ENCODE assay signal across 8 mouse cellular contexts in the genomic region with DNA sequence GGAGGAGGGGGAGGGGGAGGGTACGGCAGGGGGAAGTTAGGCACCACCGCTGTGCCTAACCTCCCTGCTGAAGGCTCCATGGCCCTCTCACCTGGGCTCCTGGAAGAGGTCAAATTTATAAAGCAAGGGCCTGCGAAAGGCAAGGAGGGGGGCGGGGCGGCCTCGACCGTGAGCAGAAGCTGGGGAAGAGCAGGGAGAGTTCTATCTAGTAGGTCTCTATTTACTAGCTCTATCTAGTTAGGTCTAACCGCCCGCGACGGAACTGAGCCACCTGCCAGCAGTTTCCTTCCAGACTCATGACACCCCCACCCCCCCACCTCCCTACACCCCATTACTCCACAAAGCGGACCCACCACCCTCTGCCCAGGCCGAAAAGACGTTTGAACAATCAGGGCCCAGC. TPM values are rescaled to one million over a fixed set of nuclear protein-coding genes. Genes with fewer than 3 reads are reported as not detected.
DNase-seq lines count a peak whose midpoint lies in the region; ATAC-seq lines count a peak whose summit lies in the region.

No protein-coding gene starts in this region.

- H3K4me2 ChIP-seq in heart, embryonic 14.5 days (ENCODE audit: low read length), result peak overlapping the region; percentile 76
- H3K4me2 ChIP-seq in intestine, embryonic 15.5 days (replicated peaks), result peak overlapping the region; percentile 76
- peak overlapping the region; percentile 65 for H3K4me2 ChIP-seq in neural tube, embryonic 12.5 days (replicated peaks)

- no peaks in the 10 kb centered on the region for H3K27me3 ChIP-seq in heart, embryonic 14.5 days (ENCODE audit: control insufficient read depth, insufficient read depth, low read length)
- H3K27me3 ChIP-seq in intestine, embryonic 15.5 days (replicated peaks), result no peaks in the 10 kb centered on the region
- H3K27me3 ChIP-seq in neural tube, embryonic 12.5 days (replicated peaks), result peaks cover 12% of the 10 kb centered on the region; the same call in 1 of the 2 replicates

- H3K4me1 ChIP-seq in heart, embryonic 14.5 days (ENCODE audit: control insufficient read depth in 2 of 2, insufficient read depth in 2 of 2, low read length in 2 of 2), result peaks cover 31 to 40% of the 10 kb centered on the region in 2 experiments
- peaks cover 9% of the 10 kb centered on the region; the same call in 1 of the 2 replicates for H3K4me1 ChIP-seq in intestine, embryonic 15.5 days (replicated peaks)
- peaks cover 20% of the 10 kb centered on the region for H3K4me1 ChIP-seq in neural tube, embryonic 12.5 days

- H3K36me3 ChIP-seq in heart, embryonic 14.5 days (ENCODE audit: control insufficient read depth, insufficient read depth, low read length), result peaks cover 8% of the 10 kb centered on the region
- H3K36me3 ChIP-seq in intestine, embryonic 15.5 days, result no peaks in the 10 kb centered on the region
- no peaks in the 10 kb centered on the region for H3K36me3 ChIP-seq in neural tube, embryonic 12.5 days

- peak overlapping the region; percentile 59 to 74 for H3K4me3 ChIP-seq in heart, embryonic 14.5 days (ENCODE audit: control insufficient read depth in 1 of 2, insufficient read depth in 1 of 2, low read depth in 1 of 2, low read length in 2 of 2)
- peak overlapping the region; percentile 40 for H3K4me3 ChIP-seq in intestine, embryonic 15.5 days (replicated peaks)
- peak overlapping the region; percentile 22 for H3K4me3 ChIP-seq in neural tube, embryonic 12.5 days

- peak overlapping the region; percentile 82 for H3K9ac ChIP-seq in heart, embryonic 14.5 days (ENCODE audit: low read length)
- H3K9ac ChIP-seq in intestine, embryonic 15.5 days, result peak overlapping the region; percentile 48; the same call in 1 of the 2 replicates
- H3K9ac ChIP-seq in neural tube, embryonic 12.5 days, result no peak overlapping the region

- peak overlapping the region; percentile 84 to 89 for H3K27ac ChIP-seq in heart, embryonic 14.5 days (replicated peaks in 1 of 2; ENCODE audit: control insufficient read depth in 1 of 2, insufficient read depth in 1 of 2, low read depth in 2 of 2, low read length in 2 of 2)
- no peak overlapping the region for H3K27ac ChIP-seq in intestine, embryonic 15.5 days
- H3K27ac ChIP-seq in neural tube, embryonic 12.5 days, result no peak overlapping the region

- no peak for DNase-seq in heart, adult 8-10 months (ENCODE audit: low spot score)
- no peak for DNase-seq in urinary bladder, postnatal 14 days (ENCODE audit: low spot score)
- no peak for DNase-seq in spleen, postnatal 36 days (ENCODE audit: low spot score in 2 of 2)
- DNase-seq in layer of hippocampus, adult 9-10 months (ENCODE audit: low spot score), result no peak

- no peaks in the 10 kb centered on the region for H3K9me3 ChIP-seq in heart, embryonic 14.5 days (ENCODE audit: control insufficient read depth, low read length)
- no peaks in the 10 kb centered on the region for H3K9me3 ChIP-seq in intestine, embryonic 15.5 days
- no peaks in the 10 kb centered on the region for H3K9me3 ChIP-seq in neural tube, embryonic 12.5 days

- ATAC-seq in heart, embryonic 14.5 days (ENCODE audit: insufficient number of reproducible peaks, insufficient read depth, low FRiP score, low read depth), result no peak
- peak; percentile 30 for ATAC-seq in common myeloid progenitor, adult 5-6 weeks (replicated peaks; ENCODE audit: low read depth, poor library complexity, severe bottlenecking)
- ATAC-seq in intestine, embryonic 15.5 days, result no peak
- ATAC-seq in neural tube, embryonic 12.5 days (ENCODE audit: low FRiP score, low read depth), result no peak

- 12% methylated on average over 14 of the region's 14 CpGs for WGBS in heart, embryonic 14.5 days
- 22% methylated on average over 14 of the region's 14 CpGs for WGBS in intestine, embryonic 15.5 days
- WGBS in neural tube, embryonic 12.5 days, result 21% methylated on average over 14 of the region's 14 CpGs

RNA-seq across cellular contexts. Expression of a gene that starts 56.4 kb away (rescaled TPM):
- polyA plus RNA-seq in heart, embryonic 14.5 days (2014; fragmentation: Nextera tagmentation; extraction: Ambion mirVana), result 125 and 142 TPM in 2 replicates
- 100 to 1,000 TPM; 733 to 828 (median 798) TPM for total RNA-seq in heart, adult 8-10 months (2022)
- 15.4 and 39.4 TPM in 2 replicates for total RNA-seq in common myeloid progenitor, adult 5-6 weeks (2017)
- 23.1 and 29.1 TPM in 2 replicates for polyA plus RNA-seq in intestine, embryonic 15.5 days (2015; fragmentation: Nextera tagmentation; extraction: Ambion mirVana)
- 13.8 and 16.5 TPM in 2 replicates for polyA plus RNA-seq in neural tube, embryonic 12.5 days (2016; fragmentation: Nextera tagmentation; extraction: Ambion mirVana)

RNA-seq across cellular contexts. Expression of a gene that starts 57.5 kb away (rescaled TPM):
- 0.22 and 0.39 TPM in 2 replicates for polyA plus RNA-seq in heart, embryonic 14.5 days (2014; fragmentation: Nextera tagmentation; extraction: Ambion mirVana)
- 1 to 10 TPM in 3 of 4 experiments, under 1 TPM in 1; 0.52 to 1.8 (median 1.3) TPM for total RNA-seq in heart, adult 8-10 months (2022)
- total RNA-seq in common myeloid progenitor, adult 5-6 weeks (2017), result 3.8 and 4.0 TPM in 2 replicates
- 0.18 and 0.34 TPM in 2 replicates for polyA plus RNA-seq in intestine, embryonic 15.5 days (2015; fragmentation: Nextera tagmentation; extraction: Ambion mirVana)
- 0.37 and 0.51 TPM in 2 replicates for polyA plus RNA-seq in neural tube, embryonic 12.5 days (2016; fragmentation: Nextera tagmentation; extraction: Ambion mirVana)

Comparison
In these comparisons a context has a peak if more than half of its experiments do, and no peak if none do; other contexts are left out.
1. H3K27ac ChIP-seq: peak in heart, embryonic 14.5 days (2 of 2); none in intestine, embryonic 15.5 days (single experiment) and neural tube, embryonic 12.5 days (single experiment).
2. Peak in every context shown above with its lines, with median percentiles within 50 percentile points of each other: H3K4me2 ChIP-seq and H3K4me3 ChIP-seq.